Mouse (Mus musculus) frontal cortex, postnatal 10 days (tissue): ENCODE results near the gene Gpr146.
"Not testable (repeated sequence)": the region's sequence is repeated elsewhere in the genome, so short reads cannot be mapped to it uniquely, and the experiment has no call there.

Experiments
- DNase-seq, 2 experiments: peaks; one replicate each; pipeline ENCODE4 v3.0.0; 2022; ENCODE audit warnings: low spot score in 2 of 2, mixed read lengths in 1 of 2

Gpr146 gene

DNA sequence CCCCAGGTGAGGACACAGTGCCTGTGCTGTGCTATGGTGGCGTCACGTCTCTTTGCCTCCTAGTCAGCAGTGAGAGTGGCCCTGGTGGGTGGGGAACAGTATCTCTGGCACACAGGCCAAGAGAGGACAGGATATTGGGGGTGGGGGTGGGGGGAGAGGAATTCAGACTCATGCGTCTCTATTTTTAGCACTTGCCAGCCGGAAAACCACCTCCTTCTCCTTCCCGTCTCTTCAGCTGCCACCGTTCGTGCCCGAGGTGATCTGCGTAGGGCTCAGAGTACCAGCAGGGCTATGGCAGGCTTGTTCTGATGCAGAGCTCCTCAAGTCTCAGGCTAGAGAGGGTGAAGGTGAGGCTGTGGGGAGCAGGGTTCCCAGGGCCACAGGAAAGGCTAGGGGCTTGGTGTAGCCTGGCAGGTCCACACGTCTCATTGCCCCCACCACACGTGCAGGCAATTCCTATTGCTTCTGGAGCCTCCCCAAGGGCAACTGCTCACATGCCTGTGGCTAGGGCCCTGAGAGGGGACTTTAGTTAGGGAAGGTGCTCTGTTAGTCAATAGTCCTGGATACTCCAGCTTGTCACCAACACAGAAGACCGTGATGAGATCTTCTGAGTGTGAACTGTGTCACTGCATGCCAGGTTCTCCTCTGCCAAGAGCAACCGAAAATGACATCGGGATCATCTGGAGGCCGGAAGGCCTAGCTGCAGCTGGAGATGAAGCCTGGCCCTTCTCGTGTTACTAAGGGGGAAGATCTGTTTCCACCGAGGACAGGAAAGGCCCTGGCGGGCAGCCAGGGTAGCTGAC, at the start of gene Gpr146:
Gpr146 (plus strand) TSS at position 230 of the 803 bp plus-strand sequence.
- DNase-seq, result no peak

DNA sequence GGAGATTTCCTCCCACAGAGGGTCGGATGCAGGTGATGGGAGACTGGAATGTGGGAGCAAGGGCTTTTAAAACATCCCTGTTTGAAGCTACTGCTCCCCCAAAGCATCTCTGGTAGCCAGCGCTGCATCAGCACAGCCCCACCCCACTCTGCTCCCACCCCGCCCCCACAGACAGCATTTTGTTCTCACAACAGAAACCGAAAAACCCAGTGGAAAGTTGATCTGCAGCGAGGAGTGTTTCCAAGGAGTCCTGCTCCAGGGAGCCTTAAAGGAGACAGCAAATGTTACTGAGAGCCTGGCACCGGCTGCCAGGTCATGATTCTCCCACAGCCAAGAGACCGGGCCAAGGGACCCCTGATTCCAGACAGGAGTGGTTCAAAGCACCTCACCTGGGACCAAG, 46.7 kb upstream of the Gpr146 start:
- no peak for DNase-seq

DNA sequence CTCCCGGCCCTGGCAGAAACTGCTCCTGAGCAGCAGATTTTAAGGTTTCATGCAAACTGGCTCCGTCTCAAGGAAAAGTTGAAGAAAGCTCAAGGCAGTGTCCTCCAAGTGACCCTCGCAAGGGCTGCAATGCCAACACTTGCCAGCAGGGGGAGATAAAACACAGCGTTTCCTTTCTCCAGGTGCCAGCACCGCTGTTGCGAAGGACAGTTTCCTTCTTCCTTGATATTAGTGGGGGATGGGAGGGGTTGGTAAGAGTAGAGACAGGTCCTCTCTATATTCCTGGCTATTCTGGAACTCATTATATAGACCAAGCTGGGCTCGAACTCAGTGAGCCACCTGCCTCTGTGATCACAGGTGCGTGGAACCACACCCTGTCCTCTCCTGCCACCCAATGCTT, 45.8 kb upstream of the Gpr146 start:
- peak; percentile 48 to 70 for DNase-seq

DNA sequence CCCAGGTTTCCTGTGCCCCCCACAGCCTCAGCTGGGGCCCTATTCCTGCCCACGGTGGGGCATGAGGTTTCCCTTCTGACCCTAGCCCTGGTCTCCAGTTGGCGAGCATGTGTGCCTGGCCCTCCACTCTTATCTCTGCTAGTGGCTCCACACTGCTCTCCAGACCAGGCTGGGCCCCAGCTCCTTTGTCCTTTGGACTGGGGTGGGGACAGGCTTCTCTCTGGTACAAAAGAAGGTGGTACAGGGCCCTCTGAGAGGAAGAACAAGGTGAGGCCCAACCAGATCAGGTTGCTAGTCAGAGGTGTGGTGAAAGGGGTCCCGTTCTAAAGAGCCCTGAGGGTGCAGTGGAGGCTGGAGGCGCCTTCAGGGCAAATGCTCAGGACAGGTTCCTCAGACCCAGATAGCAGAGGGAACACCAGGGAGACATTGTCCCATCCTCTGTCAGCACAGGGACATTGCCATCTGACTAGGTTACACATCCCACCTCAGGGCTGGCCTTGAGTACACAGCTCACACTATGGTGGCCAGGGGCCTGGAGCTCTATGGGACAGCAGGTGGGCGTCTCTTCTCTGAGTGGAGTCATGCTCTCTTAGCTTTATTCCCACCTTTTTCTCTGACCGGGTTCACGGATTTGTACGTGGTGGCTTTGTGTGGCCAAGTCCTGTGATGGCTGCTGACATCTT, 44.8 kb upstream of the Gpr146 start:
- DNase-seq, result no peak

DNA sequence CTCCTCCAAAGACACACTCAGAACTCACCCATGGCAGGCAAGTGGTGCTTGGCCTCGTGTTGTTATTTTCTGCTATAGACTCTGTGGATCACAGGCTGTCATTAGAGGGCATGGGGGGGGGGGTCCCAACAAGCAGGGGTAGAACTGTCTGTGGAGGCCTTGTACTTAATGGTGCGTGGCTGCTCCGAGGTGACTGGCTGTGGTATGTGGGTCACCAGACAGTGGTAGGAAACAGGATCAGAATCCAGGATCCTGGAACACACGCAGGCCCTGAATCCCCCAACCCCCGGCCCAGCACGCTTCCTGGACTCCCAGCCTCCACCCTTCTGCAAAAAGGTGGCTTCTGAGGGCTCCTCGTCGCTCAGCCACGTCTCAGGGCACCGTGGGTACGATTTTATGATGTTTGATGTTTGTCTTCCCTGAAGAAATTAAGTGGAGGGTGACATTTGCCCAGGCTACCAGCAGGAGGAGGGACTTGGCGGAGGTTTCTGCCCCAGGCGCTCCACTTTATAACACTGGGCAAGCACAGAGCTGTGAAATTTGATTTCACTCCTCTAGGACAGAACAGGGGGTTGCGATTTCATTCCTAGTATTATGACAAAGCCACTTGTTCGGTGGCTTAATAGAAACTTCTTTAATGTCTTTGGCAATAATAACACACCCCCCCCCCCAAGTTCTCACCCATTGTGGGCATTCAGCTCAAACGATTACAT, 44.0 kb upstream of the Gpr146 start:
- DNase-seq, result no peak

DNA sequence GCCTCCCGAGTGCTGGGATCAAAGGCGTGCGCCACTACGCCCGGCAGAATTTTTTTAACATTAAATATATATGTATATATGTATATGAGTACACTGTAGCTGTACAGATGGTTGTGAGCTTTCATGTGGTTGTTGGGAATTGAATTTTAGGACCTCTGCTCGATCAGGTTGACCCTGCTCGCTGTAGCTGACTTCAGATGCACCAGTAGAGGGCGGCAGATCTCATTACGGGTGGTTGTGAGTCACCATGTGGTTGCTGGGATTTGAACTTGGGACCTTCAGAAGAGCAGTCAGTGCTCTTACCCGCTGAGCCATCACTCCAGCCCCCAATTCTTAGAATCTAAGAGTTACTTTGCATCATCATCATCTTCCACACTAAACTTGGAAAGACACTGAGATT, 43.1 kb upstream of the Gpr146 start:
- not testable (repeated sequence) for DNase-seq

DNA sequence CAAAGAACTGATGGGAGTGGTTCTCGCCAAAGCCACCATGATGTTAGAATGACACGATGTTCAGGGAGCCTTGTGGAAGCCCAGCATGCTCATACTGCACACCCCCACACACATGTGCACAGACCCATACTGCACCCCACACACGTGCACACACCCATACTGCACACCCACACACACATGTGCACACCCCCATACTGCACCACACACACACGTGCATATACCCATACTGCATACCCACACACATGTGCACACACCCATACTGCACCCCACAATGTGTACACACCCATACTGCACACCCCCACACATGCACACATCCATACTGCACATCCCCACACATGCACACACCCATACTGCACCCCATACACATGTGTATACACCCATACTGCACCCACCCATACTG, 41.9 kb upstream of the Gpr146 start:
- no peak for DNase-seq

DNA sequence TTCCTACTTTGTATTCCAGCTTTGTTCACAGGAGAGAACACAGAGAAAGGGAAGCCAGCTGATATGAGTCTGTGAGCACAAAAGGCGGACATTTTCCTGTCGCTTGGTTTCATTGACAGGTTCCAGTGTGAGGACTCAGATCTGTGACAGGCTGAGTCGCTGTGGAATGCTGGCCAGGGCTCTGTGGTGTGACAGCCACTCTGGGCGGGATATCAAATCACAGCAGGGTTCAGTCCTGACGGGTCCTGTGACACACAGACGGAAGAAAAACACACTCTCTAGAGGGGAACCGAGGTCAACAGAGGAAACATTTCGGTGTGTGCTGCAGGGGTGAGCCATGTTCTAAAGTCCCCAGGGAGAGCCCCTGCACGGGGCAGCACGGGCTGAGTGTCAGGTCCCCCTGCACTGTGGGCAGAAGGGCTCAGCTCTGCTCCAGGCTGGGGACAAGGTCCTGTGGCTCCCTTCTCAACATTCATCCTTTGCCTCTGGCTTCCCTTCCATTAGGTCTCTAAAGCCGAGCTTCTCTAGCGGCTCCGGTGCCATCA, 39.6 kb upstream of the Gpr146 start:
- no peak for DNase-seq

DNA sequence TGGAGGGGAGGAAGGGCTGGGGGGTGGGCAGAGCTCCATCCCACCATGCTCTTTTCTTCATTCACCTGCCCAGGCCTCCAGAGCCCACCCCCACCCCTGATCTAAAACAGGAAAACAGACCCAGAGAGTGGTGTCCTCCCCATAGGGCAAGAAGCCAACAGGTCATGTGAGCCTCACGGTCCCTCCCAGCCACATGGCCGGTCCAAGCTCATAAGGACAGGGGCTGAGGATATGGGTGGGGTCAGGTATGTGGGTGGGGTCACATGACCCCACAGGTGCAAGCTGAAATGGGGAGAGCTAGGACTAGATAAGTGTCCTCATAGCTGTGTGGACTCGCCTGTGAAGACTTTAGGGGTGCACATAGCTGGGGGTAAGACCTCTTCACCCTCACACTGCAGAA, 39.1 kb upstream of the Gpr146 start:
- no peak for DNase-seq

DNA sequence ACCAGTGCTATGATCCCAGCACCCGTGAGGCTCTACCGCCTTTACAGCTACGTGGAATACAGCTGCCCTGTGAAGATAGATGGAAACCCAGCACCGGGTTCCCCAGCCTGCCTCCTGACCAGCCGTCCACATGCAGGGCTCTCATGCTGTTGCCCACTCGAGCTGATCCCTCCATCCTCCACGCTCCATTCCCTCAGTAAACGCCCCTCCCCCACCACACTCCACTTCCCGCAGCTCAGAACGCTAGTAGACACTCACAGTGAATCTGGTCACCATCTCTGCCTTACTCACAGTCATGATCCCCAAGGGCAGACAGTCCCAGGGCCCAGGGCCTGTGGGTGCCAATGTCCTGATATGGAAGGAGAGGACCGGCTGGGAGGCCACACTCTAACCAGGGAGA, 38.6 kb upstream of the Gpr146 start:
- no peak for DNase-seq

DNA sequence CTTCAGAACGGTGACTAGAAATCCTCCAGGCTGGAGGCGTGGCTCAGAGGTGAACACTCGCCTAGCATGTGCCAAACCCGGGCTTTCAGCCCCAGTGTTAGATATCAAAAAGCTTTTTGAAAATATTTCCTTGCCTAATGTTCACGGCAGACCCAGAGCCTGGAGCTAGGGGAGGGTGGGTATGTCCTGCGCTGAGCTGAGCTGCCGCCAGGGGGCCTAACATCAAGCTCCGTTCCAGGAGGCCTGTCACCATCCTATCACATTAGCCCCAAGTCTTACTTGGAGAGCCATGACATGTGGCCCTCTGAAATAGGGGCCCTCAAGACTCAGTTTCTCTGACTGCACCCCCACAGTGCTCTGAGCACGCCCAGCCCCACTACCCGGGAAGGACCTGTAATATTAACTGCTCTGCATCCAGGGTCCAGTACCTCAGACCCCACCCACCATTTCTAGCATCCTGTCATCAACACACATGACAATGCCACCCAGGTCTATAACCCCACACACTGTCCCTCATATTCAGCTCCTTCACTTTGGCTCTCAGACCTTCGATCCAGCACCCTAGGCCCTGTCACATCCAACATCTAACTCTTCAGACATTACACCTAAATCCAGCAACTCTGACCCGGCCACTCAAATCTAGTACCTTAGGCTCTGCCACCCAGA, 33.3 kb upstream of the Gpr146 start:
- peak; percentile 56 to 73 for DNase-seq

DNA sequence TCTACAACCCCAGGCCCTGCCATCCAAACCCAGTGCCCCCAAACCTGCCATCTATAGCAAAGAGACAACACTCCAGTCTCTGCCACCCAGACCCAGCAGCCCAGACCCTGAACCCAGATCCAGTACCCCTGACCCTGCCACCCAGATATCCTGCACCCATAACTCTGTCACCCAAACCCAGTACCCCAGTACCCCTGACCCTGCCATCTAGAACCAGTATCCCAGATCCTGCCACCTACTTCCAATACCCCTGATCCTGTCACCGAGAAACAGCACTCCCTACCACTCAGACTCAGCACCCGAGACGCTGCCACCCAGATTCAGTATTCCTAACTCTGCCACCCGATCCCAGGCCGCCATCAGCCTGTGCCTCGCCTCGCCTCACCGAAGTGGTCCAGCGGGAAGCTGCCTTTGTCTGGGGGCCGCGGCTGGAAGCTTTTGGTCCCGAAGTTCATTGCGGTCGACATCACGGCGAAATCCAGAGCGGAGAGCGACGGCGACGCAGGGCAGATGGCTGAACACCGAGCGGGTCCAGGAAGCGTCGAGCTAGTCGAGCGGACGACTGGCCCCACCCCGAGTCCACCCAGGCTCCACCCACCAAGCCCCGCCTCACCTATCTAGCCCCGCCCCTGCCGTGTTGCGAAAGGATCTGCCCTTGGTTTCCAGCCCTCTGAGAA, 32.7 kb upstream of the Gpr146 start:
- DNase-seq, result peak; percentile 85 to 90

DNA sequence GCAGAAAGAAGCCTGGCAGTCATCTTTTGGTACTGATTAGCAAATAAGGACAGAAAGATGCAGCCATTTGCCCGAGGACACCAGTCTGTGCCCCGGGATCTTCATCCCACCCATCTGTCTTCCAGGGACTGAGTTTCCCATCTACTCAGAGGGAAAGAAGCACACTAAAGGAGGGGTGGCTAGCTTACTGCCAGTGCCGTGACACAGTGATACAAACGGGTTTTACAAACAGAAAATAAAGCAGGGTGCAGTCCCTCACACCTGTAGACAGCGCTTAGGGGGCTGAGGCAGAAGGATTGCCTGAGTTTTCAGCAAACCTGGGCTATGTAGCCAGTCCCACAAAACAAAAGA, 32.2 kb upstream of the Gpr146 start:
- no peak for DNase-seq

DNA sequence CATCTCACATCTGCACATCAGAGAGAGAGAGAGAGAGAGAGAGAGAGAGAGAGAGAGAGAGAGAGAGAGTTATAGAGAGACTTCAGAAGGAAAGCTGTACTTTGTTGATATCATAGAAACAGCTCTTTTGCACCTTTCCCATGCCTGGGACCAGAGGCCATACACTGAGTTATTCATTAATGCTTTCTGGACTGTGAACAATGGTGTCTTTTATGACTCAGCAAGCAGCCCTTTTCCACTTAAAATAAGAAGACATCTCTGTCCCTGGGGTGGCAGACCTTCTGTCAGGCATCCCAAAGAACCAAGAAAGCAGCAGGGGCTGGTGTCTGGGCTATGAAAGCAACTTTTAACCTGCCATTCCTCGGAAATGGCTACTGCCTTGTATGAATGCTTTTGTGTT, 30.3 kb upstream of the Gpr146 start:
- no peak for DNase-seq

DNA sequence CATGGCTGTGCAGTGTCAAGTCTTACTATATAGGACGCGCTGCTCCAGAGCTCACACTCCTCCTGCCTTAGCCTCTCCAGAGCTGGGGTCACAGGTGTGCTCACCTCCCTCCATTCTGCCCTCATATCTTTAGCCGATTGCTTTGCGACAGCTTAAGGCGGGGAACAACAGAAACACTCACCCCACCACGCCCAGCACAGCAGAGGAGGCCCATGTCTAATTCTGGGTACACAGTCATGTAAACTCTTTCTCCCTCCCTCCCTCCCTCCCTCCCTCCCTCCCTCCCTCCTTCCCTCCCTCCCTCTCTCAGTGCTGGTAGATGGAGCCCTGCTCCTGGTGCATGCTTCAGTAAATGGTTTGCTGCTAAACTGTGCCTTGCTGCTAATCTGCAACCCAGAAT, 27.8 kb upstream of the Gpr146 start:
- no peak for DNase-seq

DNA sequence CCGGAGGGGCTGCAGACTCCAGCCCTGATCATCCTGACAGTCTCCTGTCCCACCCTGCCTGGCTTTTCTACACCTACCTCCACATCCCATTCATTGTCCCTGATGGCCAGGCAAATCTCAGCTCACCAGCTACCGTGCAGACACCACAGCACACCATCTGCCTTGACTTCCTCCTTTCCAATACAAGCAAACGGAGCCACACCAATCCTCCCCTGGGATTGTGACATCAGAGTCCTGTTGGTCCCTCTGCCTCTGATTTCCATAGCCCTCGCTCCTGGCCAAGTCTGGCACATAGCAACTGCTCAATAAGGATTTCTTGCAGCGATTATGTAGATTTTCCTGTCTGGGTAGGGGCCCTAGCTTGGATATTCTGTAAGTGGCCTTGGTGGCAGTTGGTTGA, 26.4 kb upstream of the Gpr146 start, which contains the start of gene Cox19:
Cox19 (minus strand) TSS at position 285 of the 400 bp plus-strand sequence.
- no peak for DNase-seq

DNA sequence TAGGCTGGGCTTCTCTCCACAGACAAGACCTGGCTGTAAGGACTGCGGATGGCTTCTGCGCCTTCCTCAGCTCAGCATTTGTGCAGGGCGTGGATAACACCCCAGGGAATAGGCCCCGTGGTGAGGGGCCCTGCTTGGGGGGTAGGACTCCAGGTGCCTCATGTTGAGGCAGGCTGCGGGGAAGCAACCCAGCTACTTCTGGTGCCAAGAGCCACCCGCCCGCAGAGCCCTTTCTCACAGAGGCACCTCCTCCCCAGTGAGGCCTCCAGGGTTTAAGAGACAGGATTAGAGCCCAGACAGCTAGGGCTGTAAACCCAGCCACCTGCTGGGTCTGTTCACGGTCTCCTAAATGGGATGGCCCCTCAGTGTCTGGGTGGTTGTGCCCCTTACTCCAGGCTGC, 25.9 kb upstream of the Gpr146 start:
- no peak for DNase-seq

DNA sequence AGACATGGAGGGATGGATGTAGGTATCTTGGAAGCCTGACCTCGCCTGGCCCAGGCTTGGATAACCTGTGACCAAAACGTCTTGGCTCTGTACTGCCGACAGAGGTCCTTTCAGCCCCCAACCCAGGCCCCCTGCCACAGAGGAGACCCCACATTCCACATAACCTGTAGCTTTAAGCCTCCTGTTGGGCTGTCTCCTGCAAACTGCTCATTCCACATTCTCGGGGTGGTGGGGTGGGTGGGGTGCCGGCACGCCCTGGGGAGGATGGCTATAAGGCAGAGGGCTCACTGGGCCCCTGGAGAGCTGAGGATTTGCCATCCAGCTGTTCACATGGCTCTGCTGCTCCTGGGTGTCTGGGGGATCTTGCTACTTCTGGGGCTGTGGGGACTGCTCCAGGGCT, 25.2 kb upstream of the Gpr146 start, which contains the start of gene Cyp2w1:
Cyp2w1 (plus strand) TSS at position 301 of the 400 bp plus-strand sequence.
- DNase-seq, result no peak

DNA sequence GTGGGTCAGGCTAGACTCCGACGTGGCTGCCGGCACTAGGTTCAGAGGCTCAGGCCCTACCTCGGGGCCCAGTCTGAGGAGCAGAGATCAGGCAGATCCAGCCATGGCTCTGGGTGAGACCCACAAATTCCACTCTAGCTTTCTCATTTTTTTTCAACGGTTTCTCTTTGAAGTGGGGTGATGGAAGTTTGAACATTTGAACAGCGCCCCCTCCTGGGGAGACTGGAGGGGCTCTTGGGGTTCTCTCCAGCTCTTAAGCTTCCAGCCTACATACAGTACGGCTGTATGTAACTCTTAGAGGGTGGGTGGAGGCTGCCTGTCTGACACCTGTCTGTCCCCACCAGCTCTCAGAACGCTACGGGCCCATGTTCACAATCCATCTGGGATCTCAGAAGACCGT, 24.0 kb upstream of the Gpr146 start:
- DNase-seq, result no peak

DNA sequence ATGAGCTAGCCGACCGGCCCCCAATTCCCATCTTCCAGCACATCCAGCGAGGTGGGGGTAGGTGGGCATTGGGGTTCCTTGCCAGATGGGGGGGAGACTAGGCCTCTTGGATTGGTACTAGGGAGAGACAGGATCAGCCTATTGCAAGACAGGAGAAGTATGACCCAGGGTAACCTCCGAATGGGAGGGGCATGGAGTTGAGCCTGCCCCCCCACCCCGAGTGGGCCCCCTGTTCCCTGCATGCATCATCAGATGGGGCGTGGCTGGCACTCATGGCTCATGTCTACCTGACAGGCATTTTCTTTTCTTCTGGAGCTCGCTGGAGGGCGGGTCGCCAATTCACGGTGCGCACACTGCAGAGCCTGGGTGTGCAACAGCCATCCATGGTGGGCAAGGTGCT, 23.6 kb upstream of the Gpr146 start:
- no peak for DNase-seq

DNA sequence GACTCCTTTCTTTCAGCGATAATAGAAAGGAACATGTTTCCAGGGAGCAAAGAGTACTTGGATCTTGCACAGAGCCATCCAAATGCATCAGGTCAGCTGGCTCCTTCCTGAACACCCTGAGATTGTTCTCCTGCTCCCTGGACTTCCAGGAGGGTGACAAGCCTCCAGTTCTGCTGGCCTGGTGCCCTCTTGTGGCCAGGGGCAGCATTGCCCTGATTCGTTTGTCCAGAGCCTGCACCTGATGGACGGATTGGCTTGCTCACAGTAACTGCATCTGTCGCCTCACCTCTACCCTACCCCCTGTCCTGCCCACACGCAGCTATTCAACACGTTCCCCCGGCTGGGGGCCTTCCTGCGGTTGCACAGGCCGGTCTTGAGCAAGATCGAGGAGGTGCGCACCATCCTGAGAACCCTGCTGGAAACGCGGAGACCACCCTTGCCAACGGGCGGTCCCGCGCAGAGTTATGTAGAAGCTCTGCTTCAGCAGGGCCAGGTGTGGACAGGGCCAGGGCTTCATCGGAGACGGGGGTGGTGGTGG, 22.2 kb upstream of the Gpr146 start:
- DNase-seq, result peak in 1 of 2 experiments; percentile 70
